ENCODE assay signal across 8 mouse cellular contexts in the genomic region with DNA sequence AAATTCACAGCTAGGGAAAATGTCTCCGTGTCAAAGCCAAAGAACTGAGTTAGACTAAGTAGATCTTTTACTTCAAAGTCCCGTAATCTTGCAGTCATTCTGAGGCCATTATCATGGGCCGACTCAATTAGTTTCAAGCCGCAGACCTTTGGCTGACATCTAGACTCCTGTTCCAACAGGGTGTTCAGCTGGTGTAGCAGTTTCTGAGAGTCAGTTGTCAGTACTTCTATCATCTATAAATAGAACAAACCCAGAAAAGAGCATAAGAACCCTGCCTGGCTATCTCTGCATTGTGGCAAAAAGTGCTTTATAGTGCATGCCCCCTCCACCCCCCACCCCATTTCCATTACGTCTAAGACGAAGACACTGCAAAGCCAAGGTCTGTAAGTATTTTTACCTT. TPM values are rescaled to one million over a fixed set of nuclear protein-coding genes. Genes with fewer than 3 reads are reported as not detected.
DNase-seq lines count a peak whose midpoint lies in the region; ATAC-seq and TF ChIP-seq lines count a peak whose summit lies in the region.

No protein-coding gene starts in this region.

- H3K4me3 ChIP-seq in forebrain, embryonic 12.5 days (replicated peaks) = no peak overlapping the region
- no peak overlapping the region for H3K4me3 ChIP-seq in forebrain, postnatal 0 days (ENCODE audit: low read depth, low read length)
- H3K4me3 ChIP-seq in megakaryocyte, embryonic 14.5 days (replicated peaks) = peak overlapping the region; percentile 98
- no peak overlapping the region; the same call in 1 of the 2 replicates for H3K4me3 ChIP-seq in intestine, embryonic 16.5 days (ENCODE audit: low read length)
- H3K4me3 ChIP-seq in stomach, postnatal 0 days (ENCODE audit: low read depth, low read length) = no peak overlapping the region; the same call in 1 of the 2 replicates

- TF ChIP-seq CTCF in forebrain, postnatal 0 days (IDR thresholded peaks at IDR 0.05; ENCODE audit: low read depth) = no peak
- no peak for TF ChIP-seq CTCF in stomach, postnatal 0 days (IDR thresholded peaks at IDR 0.05; ENCODE audit: low read depth)

- H3K27ac ChIP-seq in forebrain, embryonic 12.5 days = no peak overlapping the region
- H3K27ac ChIP-seq in forebrain, postnatal 0 days (ENCODE audit: low read depth, low read length) = no peak overlapping the region
- no peak overlapping the region for H3K27ac ChIP-seq in intestine, embryonic 16.5 days (ENCODE audit: low read length)
- H3K27ac ChIP-seq in stomach, postnatal 0 days (replicated peaks) = no peak overlapping the region

- H3K9me3 ChIP-seq in forebrain, embryonic 12.5 days = no peaks in the 10 kb centered on the region
- no peaks in the 10 kb centered on the region for H3K9me3 ChIP-seq in forebrain, postnatal 0 days (ENCODE audit: low read length)
- H3K9me3 ChIP-seq in megakaryocyte, embryonic 14.5 days = no peaks in the 10 kb centered on the region
- H3K9me3 ChIP-seq in intestine, embryonic 16.5 days (ENCODE audit: control insufficient read depth, low read length) = no peaks in the 10 kb centered on the region
- no peaks in the 10 kb centered on the region for H3K9me3 ChIP-seq in stomach, postnatal 0 days (ENCODE audit: control insufficient read depth, low read length)

- intact Hi-C loops in left cerebral cortex, postnatal 25 days (cut with DNase I) = loop anchor here (2.0 kb wide), 1 partner anchor 61 kb away; no protein-coding TSS in a partner anchor

- TF ChIP-seq EP300 in stomach, postnatal 0 days (optimal IDR thresholded peaks at IDR 0.05) = no peak

- H3K9ac ChIP-seq in forebrain, embryonic 12.5 days = no peak overlapping the region
- no peak overlapping the region for H3K9ac ChIP-seq in forebrain, postnatal 0 days
- no peak overlapping the region for H3K9ac ChIP-seq in intestine, embryonic 16.5 days (ENCODE audit: low read depth, low read length)
- no peak overlapping the region for H3K9ac ChIP-seq in stomach, postnatal 0 days (ENCODE audit: low read length)

- H3K27me3 ChIP-seq in forebrain, embryonic 12.5 days = no peaks in the 10 kb centered on the region
- no peaks in the 10 kb centered on the region for H3K27me3 ChIP-seq in forebrain, postnatal 0 days (ENCODE audit: insufficient read depth, low read length)
- no peaks in the 10 kb centered on the region for H3K27me3 ChIP-seq in megakaryocyte, embryonic 14.5 days (replicated peaks)
- H3K27me3 ChIP-seq in intestine, embryonic 16.5 days (replicated peaks; ENCODE audit: control insufficient read depth, insufficient read depth, low read length) = no peaks in the 10 kb centered on the region
- H3K27me3 ChIP-seq in stomach, postnatal 0 days (ENCODE audit: control insufficient read depth, insufficient read depth, low read length) = no peaks in the 10 kb centered on the region

- peaks cover 8% of the 10 kb centered on the region for H3K4me1 ChIP-seq in forebrain, embryonic 12.5 days
- peaks cover 4% of the 10 kb centered on the region; the same call in 1 of the 2 replicates for H3K4me1 ChIP-seq in forebrain, postnatal 0 days (ENCODE audit: insufficient read depth)
- H3K4me1 ChIP-seq in megakaryocyte, embryonic 14.5 days = peaks cover 42% of the 10 kb centered on the region
- no peaks in the 10 kb centered on the region for H3K4me1 ChIP-seq in intestine, embryonic 16.5 days (ENCODE audit: control insufficient read depth, insufficient read depth, low read length)
- no peaks in the 10 kb centered on the region for H3K4me1 ChIP-seq in stomach, postnatal 0 days (replicated peaks; ENCODE audit: control insufficient read depth, insufficient read depth)

- H3K4me2 ChIP-seq in forebrain, embryonic 12.5 days = 0 out of 2 replicates have a peak overlapping the region, but pooled peaks have one; percentile 6
- no peak overlapping the region for H3K4me2 ChIP-seq in forebrain, postnatal 0 days (ENCODE audit: low read depth)
- H3K4me2 ChIP-seq in intestine, embryonic 16.5 days (ENCODE audit: low read depth, low read length) = peak overlapping the region; percentile 8; the same call in 1 of the 2 replicates
- H3K4me2 ChIP-seq in stomach, postnatal 0 days (replicated peaks; ENCODE audit: low read depth) = peak overlapping the region; percentile 85

- ATAC-seq in forebrain, embryonic 12.5 days (ENCODE audit: low FRiP score) = no peak
- ATAC-seq in forebrain, postnatal 0 days = no peak
- no peak for ATAC-seq in megakaryocyte, adult 5-6 weeks (ENCODE audit: poor library complexity, severe bottlenecking)
- no peak for ATAC-seq in intestine, embryonic 16.5 days
- no peak for ATAC-seq in stomach, postnatal 0 days (ENCODE audit: low FRiP score, low TSS enrichment)

- 84% methylated on average over 6 of the region's 6 CpGs for WGBS in forebrain, embryonic 12.5 days
- WGBS in forebrain, postnatal 0 days = 74% methylated on average over 6 of the region's 6 CpGs
- 65% methylated on average over 6 of the region's 6 CpGs for WGBS in intestine, embryonic 16.5 days
- 47% methylated on average over 6 of the region's 6 CpGs for WGBS in stomach, postnatal 0 days

- peaks cover 12% of the 10 kb centered on the region for H3K36me3 ChIP-seq in forebrain, embryonic 12.5 days (replicated peaks)
- H3K36me3 ChIP-seq in forebrain, postnatal 0 days (ENCODE audit: insufficient read depth) = peaks cover 4% of the 10 kb centered on the region; the same call in 1 of the 2 replicates
- peaks cover 56% of the 10 kb centered on the region for H3K36me3 ChIP-seq in megakaryocyte, embryonic 14.5 days (replicated peaks; ENCODE audit: low read length)
- H3K36me3 ChIP-seq in intestine, embryonic 16.5 days (ENCODE audit: control insufficient read depth, insufficient read depth, low read length) = no peaks in the 10 kb centered on the region
- H3K36me3 ChIP-seq in stomach, postnatal 0 days (ENCODE audit: control insufficient read depth, insufficient read depth, low read length) = 0 out of 2 replicates have a peak, but pooled peaks cover 3% of the 10 kb centered on the region

- DNase-seq in forebrain, postnatal 0 days = no peak
- DNase-seq in stomach, postnatal 0 days (ENCODE audit: low spot score) = no peak
- no peak for DNase-seq in left cerebral cortex, postnatal 25 days (ENCODE audit: low spot score in 2 of 2)
- no peak for DNase-seq in ovary, postnatal 14 days (ENCODE audit: low spot score)

RNA-seq across cellular contexts. Expression of gene Ccng1, which starts 1.3 kb away (rescaled TPM):
- 35.4 and 37.7 TPM in 2 replicates for polyA plus RNA-seq in forebrain, embryonic 12.5 days (2016; fragmentation: Nextera tagmentation; extraction: Ambion mirVana)
- 52.0 and 54.2 TPM in 2 replicates for total RNA-seq in forebrain, postnatal 0 days (2014; rRNA removed)
- 25.9 and 28.6 TPM in 2 replicates for polyA plus RNA-seq in forebrain, postnatal 0 days (2015; fragmentation: Nextera tagmentation; extraction: Ambion mirVana)
- polyA plus RNA-seq in megakaryocyte, embryonic 14.5 days (2012; ENCODE audit: insufficient read depth, low replicate concordance) = 42.4 and 46.2 TPM in 2 replicates
- 86.5 and 89.1 TPM in 2 replicates for total RNA-seq in megakaryocyte, adult 5-6 weeks (2015)
- total RNA-seq in megakaryocyte, adult 5-6 weeks (2017) = 72.5 and 74.6 TPM in 2 replicates
- polyA plus RNA-seq in intestine, embryonic 16.5 days (2015; fragmentation: Nextera tagmentation; extraction: Ambion mirVana) = 50.8 and 56.6 TPM in 2 replicates
- polyA plus RNA-seq in stomach, postnatal 0 days (2015; fragmentation: Nextera tagmentation; extraction: Ambion mirVana) = 32.1 and 33.5 TPM in 2 replicates
- total RNA-seq in left cerebral cortex, postnatal 25 days (2021) = 10 to 100 TPM; 60.6 to 61.2 TPM

RNA-seq across cellular contexts. Expression of gene Nudcd2, which starts 20.4 kb away (rescaled TPM):
- polyA plus RNA-seq in forebrain, embryonic 12.5 days (2016; fragmentation: Nextera tagmentation; extraction: Ambion mirVana) = 151 and 171 TPM in 2 replicates
- total RNA-seq in forebrain, postnatal 0 days (2014; rRNA removed) = 29.0 and 29.5 TPM in 2 replicates
- 50.5 and 56.3 TPM in 2 replicates for polyA plus RNA-seq in forebrain, postnatal 0 days (2015; fragmentation: Nextera tagmentation; extraction: Ambion mirVana)
- 10.3 and 35.3 TPM in 2 replicates for polyA plus RNA-seq in megakaryocyte, embryonic 14.5 days (2012; ENCODE audit: insufficient read depth, low replicate concordance)
- 31.9 and 44.9 TPM in 2 replicates for total RNA-seq in megakaryocyte, adult 5-6 weeks (2015)
- 62.8 and 63.0 TPM in 2 replicates for total RNA-seq in megakaryocyte, adult 5-6 weeks (2017)
- polyA plus RNA-seq in intestine, embryonic 16.5 days (2015; fragmentation: Nextera tagmentation; extraction: Ambion mirVana) = 119 and 130 TPM in 2 replicates
- polyA plus RNA-seq in stomach, postnatal 0 days (2015; fragmentation: Nextera tagmentation; extraction: Ambion mirVana) = 79.8 and 83.1 TPM in 2 replicates
- total RNA-seq in left cerebral cortex, postnatal 25 days (2021) = 10 to 100 TPM; 19.5 to 20.8 TPM

RNA-seq across cellular contexts. Expression of gene Hmmr, which starts 20.6 kb away (rescaled TPM):
- polyA plus RNA-seq in forebrain, embryonic 12.5 days (2016; fragmentation: Nextera tagmentation; extraction: Ambion mirVana) = 64.3 and 68.3 TPM in 2 replicates
- 3.0 and 6.4 TPM in 2 replicates for total RNA-seq in forebrain, postnatal 0 days (2014; rRNA removed)
- 4.3 and 4.6 TPM in 2 replicates for polyA plus RNA-seq in forebrain, postnatal 0 days (2015; fragmentation: Nextera tagmentation; extraction: Ambion mirVana)
- 0.56 and 2.2 TPM in 2 replicates for polyA plus RNA-seq in megakaryocyte, embryonic 14.5 days (2012; ENCODE audit: insufficient read depth, low replicate concordance)
- 69.9 and 71.2 TPM in 2 replicates for total RNA-seq in megakaryocyte, adult 5-6 weeks (2015)
- total RNA-seq in megakaryocyte, adult 5-6 weeks (2017) = 78.5 and 84.0 TPM in 2 replicates
- polyA plus RNA-seq in intestine, embryonic 16.5 days (2015; fragmentation: Nextera tagmentation; extraction: Ambion mirVana) = 34.1 and 37.6 TPM in 2 replicates
- 7.9 and 11.5 TPM in 2 replicates for polyA plus RNA-seq in stomach, postnatal 0 days (2015; fragmentation: Nextera tagmentation; extraction: Ambion mirVana)
- under 1 TPM; 0.41 to 0.62 TPM for total RNA-seq in left cerebral cortex, postnatal 25 days (2021)

RNA-seq across cellular contexts. Expression of gene Mat2b, which starts 58.8 kb away (rescaled TPM):
- polyA plus RNA-seq in forebrain, embryonic 12.5 days (2016; fragmentation: Nextera tagmentation; extraction: Ambion mirVana) = 80.3 and 84.8 TPM in 2 replicates
- total RNA-seq in forebrain, postnatal 0 days (2014; rRNA removed) = 59.6 and 71.1 TPM in 2 replicates
- polyA plus RNA-seq in forebrain, postnatal 0 days (2015; fragmentation: Nextera tagmentation; extraction: Ambion mirVana) = 61.6 and 70.4 TPM in 2 replicates
- polyA plus RNA-seq in megakaryocyte, embryonic 14.5 days (2012; ENCODE audit: insufficient read depth, low replicate concordance) = 2.9 and 31.2 TPM in 2 replicates
- total RNA-seq in megakaryocyte, adult 5-6 weeks (2015) = 71.1 and 73.9 TPM in 2 replicates
- total RNA-seq in megakaryocyte, adult 5-6 weeks (2017) = 68.5 and 81.1 TPM in 2 replicates
- polyA plus RNA-seq in intestine, embryonic 16.5 days (2015; fragmentation: Nextera tagmentation; extraction: Ambion mirVana) = 94.2 and 95.9 TPM in 2 replicates
- polyA plus RNA-seq in stomach, postnatal 0 days (2015; fragmentation: Nextera tagmentation; extraction: Ambion mirVana) = 87.4 and 87.9 TPM in 2 replicates
- total RNA-seq in left cerebral cortex, postnatal 25 days (2021) = 100 to 1,000 TPM; 149 to 158 TPM
